Mouse (Mus musculus) naive thymus-derived CD4-positive, alpha-beta T cell, adult 5 months (primary cell): Measurements from ENCODE around the gene Erg28. TPM values are rescaled to one million over a fixed set of nuclear protein-coding genes. Genes with fewer than 3 reads are reported as not detected.

ENCODE experiments used
- polyA plus RNA-seq: library from polyadenylated mRNA; unstranded; fragments of 100-300 nt; shearing (Covaris generic); gene quantifications from one replicate; pipeline ENCODE4 v1.2.1, GENCODE M21; 2017

The Erg28 gene
- 46.0 TPM for polyA plus RNA-seq

DNA sequence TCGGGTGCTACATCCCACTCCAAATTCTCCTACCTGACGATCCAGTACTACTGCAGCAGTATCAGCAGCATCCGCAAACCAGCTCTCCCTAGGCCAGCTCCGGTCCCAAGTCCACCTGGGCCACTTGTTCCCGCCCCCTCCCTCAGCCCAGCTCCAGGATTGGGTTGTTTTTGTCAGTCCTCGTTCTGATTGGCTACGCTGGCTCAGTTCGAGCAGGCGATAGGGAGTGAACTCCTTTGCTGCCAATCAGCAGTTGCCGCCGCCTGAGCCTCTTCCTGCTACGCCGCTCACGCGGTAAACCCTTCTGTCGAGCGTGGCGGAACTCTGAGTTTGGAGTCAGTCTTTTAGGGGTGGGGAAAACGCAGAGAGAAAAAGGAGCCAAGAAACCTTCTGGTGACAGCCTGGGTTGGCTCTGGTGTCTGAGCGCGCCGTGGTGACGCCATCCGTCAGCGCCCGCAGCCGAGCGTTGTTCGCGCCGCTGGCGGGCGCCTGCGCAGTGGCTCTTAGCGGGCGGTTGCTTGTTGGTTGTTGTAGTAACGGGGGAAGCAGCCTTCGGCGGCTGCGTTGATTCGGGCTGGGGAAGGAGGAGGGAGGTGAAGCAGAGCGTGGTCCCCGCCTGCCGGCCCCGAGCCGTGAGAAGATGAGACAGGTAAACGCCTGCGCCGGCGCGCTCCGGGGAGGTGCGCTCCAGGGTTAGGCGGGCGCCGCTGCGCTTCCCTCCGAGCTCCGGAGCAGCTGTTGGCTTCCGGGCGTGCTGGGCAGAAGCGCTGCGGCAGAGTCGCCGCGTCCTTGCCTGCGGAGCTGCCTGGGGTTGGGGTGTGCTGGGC, at the start of gene Erg28, which contains the start of gene Ttll5:
Erg28 (minus strand) TSS at position 113 of the 827 bp plus-strand sequence.
Ttll5 (plus strand) TSS at position 222 of the 827 bp plus-strand sequence.

Other genes with a start within 250 kb of the Erg28 start
- not detected for gene Jdp2, start 225.5 kb downstream of the Erg28 start, polyA plus RNA-seq
- gene Batf, start 137.9 kb downstream of the Erg28 start, polyA plus RNA-seq: 103 TPM
- 0.14 TPM for gene Flvcr2, start 78.0 kb downstream of the Erg28 start, polyA plus RNA-seq
- gene Ttll5, start 109 bp upstream of the Erg28 start, polyA plus RNA-seq: 16.8 TPM